Mouse (Mus musculus): Measurements from ENCODE around the gene 1700019D03Rik.

The 1700019D03Rik gene

GRCm38 (mm10) chr1:53020079-53020478 lies at the start of gene 1700019D03Rik:
TSS of gene 1700019D03Rik (minus strand) at chr1:53020179.
- DNase-seq (ENCODE audit: low spot score), result no peak

GRCm38 (mm10) chr1:53063921-53064320 lies 43.9 kb upstream of the 1700019D03Rik start:
- no peak for DNase-seq (ENCODE audit: low spot score)

- DNase-seq (ENCODE audit: low spot score), result no peak
Measured at GRCm38 (mm10) chr1:53061871-53062608, 42.1 kb upstream of the 1700019D03Rik start.

- no peak for DNase-seq (ENCODE audit: low spot score)
Measured at GRCm38 (mm10) chr1:53061340-53061739, 41.4 kb upstream of the 1700019D03Rik start, which contains the start of gene Mstn. TSS of gene Mstn (plus strand) at chr1:53061640.

- no peak for DNase-seq (ENCODE audit: low spot score)
Measured at GRCm38 (mm10) chr1:53060499-53060898, 40.5 kb upstream of the 1700019D03Rik start.

- no peak for DNase-seq (ENCODE audit: low spot score)
Measured at GRCm38 (mm10) chr1:53059106-53059505, 39.1 kb upstream of the 1700019D03Rik start.

- DNase-seq (ENCODE audit: low spot score), result peak; percentile 36
Measured at GRCm38 (mm10) chr1:53053087-53054022, 33.4 kb upstream of the 1700019D03Rik start.

- no peak for DNase-seq (ENCODE audit: low spot score)
Measured at GRCm38 (mm10) chr1:53049763-53050427, 29.9 kb upstream of the 1700019D03Rik start.

GRCm38 (mm10) chr1:53037443-53037871 lies 17.5 kb upstream of the 1700019D03Rik start:
- no peak for DNase-seq (ENCODE audit: low spot score)

GRCm38 (mm10) chr1:53032550-53032949 lies 12.6 kb upstream of the 1700019D03Rik start:
- no peak for DNase-seq (ENCODE audit: low spot score)

GRCm38 (mm10) chr1:53018746-53019505 lies 1.1 kb downstream of the 1700019D03Rik start:
- DNase-seq (ENCODE audit: low spot score), result no peak

GRCm38 (mm10) chr1:53015606-53016005 lies 4.4 kb downstream of the 1700019D03Rik start:
- no peak for DNase-seq (ENCODE audit: low spot score)

GRCm38 (mm10) chr1:53014716-53015115 lies 5.3 kb downstream of the 1700019D03Rik start:
- no peak for DNase-seq (ENCODE audit: low spot score)

- no peak for DNase-seq (ENCODE audit: low spot score)
Measured at GRCm38 (mm10) chr1:52986692-52987091, 33.3 kb downstream of the 1700019D03Rik start.

GRCm38 (mm10) chr1:52973198-52973597 lies 46.8 kb downstream of the 1700019D03Rik start:
- no peak for DNase-seq (ENCODE audit: low spot score)

- DNase-seq (ENCODE audit: low spot score), result no peak
Measured at GRCm38 (mm10) chr1:52971881-52972503, 48.0 kb downstream of the 1700019D03Rik start.

GRCm38 (mm10) chr1:52964581-52964980 lies 55.4 kb downstream of the 1700019D03Rik start:
- DNase-seq (ENCODE audit: low spot score), result peak; percentile 7

- no peak for DNase-seq (ENCODE audit: low spot score)
Measured at GRCm38 (mm10) chr1:52963097-52963496, 56.9 kb downstream of the 1700019D03Rik start.

GRCm38 (mm10) chr1:52960191-52960590 lies 59.8 kb downstream of the 1700019D03Rik start:
- DNase-seq (ENCODE audit: low spot score), result no peak

GRCm38 (mm10) chr1:52956746-52957145 lies 63.2 kb downstream of the 1700019D03Rik start:
- DNase-seq (ENCODE audit: low spot score), result no peak

GRCm38 (mm10) chr1:52955102-52955501 lies 64.9 kb downstream of the 1700019D03Rik start:
- peak; percentile 31 for DNase-seq (ENCODE audit: low spot score)
